Mouse (Mus musculus) left cerebral cortex, postnatal 25 days (tissue): ENCODE data around the gene Map10. TPM values are rescaled to one million over a fixed set of nuclear protein-coding genes. Genes with fewer than 3 reads are reported as not detected.

Source experiments
- DNase-seq, 2 experiments: peaks; one replicate each; pipeline ENCODE4 v3.0.0; 2022; ENCODE audit warnings: low spot score in 2 of 2, mixed read lengths in 1 of 2
- intact Hi-C: fragments of 180-260 bp; cut with DNase I; formaldehyde crosslinking; loops from one replicate; pipeline ENCODE4 v1.15.1; 2025
- total RNA-seq, 2 experiments: library from RNA; stranded (reverse); gene quantifications; 2 replicates each; pipeline ENCODE4 v1.2.3; 2021

Map10 gene
- total RNA-seq, 2 experiments from 2014 or later: 4.7 to 5.5 TPM

DNA sequence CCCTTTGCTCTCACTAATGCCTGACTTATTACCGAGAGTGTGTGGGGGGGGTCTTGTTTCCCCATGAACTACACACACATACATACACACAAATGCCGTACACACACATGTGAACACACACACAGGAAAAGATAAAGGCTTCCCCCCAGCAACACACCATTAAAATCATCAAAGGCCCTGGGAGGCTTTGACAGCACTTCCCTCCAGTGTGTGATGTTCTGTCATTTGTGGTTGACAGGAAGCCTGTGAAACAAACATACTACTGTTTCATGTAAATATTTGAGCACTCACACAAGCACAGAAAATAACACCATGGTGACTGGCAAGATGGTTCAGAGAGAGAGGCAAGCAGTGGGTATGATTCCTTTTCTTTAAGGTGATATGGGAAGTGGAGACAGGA, 2.4 kb upstream of the Map10 start:
- intact Hi-C loops: loop anchor here (5.0 kb wide), 1 partner anchor 95 kb away; no protein-coding TSS in a partner anchor
- no peak for DNase-seq

DNA sequence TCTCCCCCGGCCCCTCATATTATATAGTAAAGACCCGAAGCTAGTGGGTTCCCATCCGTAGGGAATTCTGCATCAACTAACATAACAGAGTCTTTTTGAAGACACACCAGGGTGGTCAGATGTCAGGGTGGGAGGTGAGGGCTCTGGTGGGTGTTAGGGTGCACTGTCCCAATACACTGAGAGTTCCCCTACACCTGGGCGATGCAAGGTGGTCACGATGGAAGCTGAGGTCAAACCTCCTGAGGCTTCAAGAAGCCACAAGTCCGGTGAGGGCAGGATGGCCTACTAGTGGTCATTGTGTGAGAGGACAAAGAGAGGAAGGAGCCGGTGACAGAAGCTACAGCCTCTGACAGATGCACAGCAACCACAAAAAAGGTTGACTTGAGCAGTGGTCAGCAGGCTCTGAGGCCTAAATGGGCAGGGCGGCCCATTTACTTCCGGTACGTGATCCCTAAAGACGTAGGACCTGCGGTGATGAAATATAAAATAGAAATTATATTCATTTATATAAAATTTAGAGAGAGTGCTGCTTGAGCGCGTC, 389 bp upstream of the Map10 start:
- intact Hi-C loops: loop anchor here (5.0 kb wide), 1 partner anchor 97 kb away; no protein-coding TSS in a partner anchor
- no peak for DNase-seq

DNA sequence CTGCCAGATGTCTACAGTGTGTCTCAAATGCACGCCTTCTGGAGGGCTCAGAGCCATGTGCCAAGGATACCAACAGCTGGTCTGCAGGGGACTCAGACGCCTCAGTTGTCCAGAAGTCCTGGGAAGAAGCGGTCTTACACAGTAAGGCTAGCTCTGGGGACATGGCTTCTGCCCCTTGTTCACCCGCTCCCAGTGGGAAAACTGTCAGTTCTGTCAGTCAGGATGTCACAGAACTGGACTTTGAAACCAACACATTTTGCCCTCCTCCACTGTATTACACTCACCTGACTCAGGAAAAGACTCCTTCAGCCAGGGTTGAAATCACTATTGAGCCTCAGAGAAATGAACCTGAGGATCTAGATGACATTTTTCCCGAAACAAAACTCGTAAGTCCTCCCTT, 802 bp downstream of the Map10 start:
- DNase-seq: no peak
- intact Hi-C loops: no loop called here

DNA sequence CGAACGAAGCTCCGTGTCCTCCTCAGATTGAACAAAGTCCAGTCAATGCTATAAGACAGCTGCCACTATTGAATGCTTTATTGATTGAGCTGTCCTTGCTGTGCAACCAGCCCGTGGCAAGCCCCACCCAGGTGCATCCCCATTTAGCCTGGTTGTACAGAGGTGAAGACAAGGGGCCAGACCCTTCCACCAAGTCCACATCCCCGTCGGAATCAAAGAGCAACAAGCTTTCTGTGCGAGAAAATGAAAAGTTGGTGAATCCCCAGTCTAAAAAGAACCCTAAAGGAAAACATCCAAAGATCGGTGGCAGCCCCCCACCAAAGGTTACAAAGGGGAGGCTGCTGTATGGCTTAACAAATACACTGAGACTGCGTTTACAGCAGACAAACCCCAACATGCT, 1.3 kb downstream of the Map10 start:
- intact Hi-C loops: no loop called here
- no peak for DNase-seq

DNA sequence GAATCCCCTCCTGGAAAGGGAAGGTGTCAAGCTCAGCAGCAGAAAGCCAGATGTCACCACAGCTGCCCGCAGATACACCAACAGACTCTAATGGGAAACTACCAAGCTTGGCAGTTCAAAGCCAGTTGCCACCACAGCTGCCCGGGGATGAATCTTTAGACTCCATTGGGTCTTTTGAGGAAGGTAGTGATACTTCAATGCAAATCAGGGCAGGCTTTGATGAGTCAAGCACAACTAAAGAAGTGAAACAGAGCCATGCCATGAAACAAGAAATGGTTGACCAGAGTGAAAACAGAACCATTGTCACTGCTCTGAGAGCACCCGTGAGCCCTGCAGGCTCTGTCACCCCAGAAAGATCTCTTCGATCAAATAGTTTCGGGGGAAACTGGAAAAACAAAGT, 1.8 kb downstream of the Map10 start:
- DNase-seq: no peak
- intact Hi-C loops: no loop called here

DNA sequence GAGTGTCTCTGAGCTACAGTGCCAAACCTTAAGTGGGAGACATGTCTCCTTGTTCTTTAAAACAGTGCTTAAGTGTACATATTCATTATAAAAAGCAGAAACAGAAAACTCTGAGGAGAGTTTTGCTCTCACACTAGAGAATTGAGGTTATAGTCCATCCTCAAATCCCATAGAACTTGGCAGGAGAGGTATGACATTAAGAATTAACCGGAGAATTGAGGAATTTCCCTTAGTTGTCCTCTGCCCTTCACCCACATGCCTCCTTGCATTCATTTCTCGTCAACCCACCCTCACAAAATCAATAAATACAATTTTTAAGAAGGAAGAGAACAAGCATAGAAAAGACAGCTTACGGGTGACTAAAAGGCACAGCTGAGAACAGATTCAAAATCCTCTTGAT, 6.2 kb downstream of the Map10 start:
- intact Hi-C loops: no loop called here

DNA sequence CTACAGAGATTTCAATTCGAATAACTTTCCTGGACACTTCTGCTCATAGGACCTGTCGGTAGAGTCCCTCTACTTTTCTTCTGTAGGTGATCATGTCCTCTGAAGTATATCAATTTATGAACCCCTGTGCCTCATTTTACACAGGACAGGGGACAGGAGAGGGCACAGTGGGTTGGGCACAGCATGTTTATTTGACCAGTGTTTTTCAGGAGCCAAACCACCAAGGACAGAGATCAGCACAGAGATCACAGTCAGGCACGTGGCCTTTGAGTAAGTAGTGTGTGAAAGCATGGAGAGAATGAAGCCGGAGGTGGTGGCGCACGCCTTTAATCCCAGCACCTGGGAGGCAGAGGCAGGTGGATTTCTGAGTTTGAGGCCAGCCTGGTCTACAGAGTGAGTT, 7.9 kb downstream of the Map10 start:
- DNase-seq: no peak
- intact Hi-C loops: no loop called here

More for the DNA sequence above, 6.2 kb downstream of the Map10 start:
- DNase-seq: no peak

DNA sequence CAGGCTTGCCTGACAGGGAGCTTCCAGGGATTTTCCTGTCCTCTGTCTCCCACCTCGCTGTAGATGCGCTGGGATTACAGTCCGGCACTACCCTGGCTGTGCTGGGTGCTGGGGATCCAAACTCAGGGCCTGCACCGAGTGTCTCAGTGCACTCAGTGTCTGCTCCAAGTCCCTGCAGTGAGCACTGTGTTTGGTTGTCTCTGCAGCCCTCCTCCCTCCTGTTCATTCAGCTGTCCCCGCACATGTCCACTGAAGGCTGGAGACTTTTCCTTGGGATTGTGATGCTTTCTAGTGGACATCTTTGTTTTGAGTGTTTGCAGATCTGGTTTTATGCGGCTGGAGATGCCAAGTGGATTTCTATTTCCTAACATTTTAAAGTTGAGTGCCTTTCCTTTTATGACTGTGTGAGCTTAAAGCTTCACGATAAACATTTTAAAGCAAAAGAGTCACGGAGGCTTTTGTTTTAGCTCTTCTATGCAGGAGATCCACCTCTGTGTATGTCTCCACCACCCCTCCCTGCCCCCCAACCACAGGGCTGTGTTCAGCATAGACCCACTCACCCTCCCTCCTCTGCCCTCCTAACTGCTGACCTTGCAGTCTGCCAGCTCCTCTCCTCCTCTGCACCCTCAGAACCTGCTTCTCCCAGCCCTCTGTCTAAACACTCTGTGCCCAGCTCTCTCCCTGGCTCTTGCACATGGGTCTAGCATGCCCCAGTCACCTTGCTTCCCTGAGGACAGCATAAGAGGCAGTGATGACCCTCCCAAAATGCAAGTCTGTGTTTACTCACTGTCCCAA, 9.4 kb downstream of the Map10 start:
- DNase-seq: no peak
- intact Hi-C loops: no loop called here

DNA sequence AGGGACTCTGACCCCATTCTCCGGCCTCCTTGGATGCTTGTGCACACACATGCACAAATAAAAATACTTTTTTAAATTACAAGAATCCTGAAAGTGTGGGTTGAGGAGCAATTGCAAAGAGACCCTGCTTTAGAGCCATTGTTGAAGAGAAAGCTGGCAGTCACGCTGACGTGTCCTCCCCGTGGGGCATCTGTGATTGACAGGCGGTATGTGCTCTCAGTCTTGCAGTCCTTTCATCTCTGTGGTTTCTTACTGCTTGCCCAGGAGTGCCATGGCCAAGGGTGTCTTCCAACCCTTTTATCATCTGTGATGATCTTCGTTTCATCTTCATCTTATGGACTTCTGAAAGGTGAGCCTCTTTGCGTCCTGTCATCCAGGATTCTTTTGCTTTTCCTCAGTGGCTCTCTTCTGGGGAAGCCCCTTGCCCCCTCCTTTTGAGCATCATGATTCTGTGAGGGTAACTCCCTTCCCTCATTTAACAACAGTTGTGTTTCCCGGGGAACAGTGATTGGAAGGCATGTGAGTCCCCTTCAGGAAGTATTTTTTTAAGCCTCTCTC, 11.3 kb downstream of the Map10 start:
- intact Hi-C loops: no loop called here
- DNase-seq: no peak

DNA sequence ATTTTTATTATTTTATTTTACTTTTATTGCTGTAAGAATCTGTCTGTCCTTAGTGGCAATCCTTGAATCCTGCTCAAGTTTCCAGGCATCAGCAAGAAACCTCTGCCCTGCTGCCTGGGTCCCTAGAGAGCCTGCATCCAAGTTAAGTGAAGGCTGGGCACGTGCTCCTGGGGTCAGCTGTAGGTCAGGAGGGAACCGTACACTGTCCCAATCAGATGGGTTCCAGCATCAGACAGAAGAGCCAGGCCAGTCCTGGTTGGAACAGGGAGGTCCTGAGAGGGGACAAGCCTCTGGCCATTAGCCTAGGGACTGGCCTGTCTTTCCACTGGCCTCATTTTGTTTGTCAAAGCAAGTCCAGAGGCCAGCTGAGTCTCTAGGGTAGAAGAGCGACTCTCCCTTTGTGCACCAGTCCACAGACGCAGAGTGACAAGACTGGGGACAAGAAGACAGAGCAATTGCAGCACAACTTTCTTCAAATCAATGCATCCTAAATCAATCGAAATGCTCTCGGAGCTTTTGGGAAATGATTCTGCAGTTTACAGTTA, 15.7 kb downstream of the Map10 start:
- DNase-seq: no peak
- intact Hi-C loops: no loop called here

DNA sequence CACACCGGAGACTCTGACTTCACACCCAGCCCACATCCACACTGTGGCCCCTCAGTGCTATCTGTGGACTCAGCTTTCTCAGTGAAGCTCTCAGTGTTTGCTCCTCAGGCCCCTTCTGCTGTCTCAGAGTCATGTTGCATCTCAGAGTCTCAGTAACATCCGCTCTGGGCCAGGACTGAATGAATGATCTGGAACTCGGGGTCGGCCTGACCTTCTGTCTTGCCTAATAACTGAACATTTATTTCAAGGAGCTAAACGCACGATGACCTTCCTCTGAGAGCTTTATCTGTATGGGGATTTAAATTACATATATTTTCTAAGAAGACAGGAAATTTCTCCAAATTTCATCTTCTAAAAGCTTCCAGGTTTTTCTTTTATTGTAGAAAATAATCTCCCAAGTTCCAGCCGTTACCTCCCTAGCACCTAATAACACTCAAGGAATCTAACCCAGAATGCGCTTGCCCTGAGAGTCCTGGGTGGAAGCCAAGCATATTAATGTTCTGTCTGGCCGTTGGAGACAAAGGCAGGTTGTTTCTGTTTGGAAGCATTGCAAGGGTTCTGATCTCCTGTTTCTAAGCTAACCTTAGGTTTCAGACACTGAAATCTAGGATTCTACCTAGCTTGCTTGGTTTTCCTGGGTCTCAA, 16.7 kb downstream of the Map10 start:
- intact Hi-C loops: no loop called here
- DNase-seq: no peak

DNA sequence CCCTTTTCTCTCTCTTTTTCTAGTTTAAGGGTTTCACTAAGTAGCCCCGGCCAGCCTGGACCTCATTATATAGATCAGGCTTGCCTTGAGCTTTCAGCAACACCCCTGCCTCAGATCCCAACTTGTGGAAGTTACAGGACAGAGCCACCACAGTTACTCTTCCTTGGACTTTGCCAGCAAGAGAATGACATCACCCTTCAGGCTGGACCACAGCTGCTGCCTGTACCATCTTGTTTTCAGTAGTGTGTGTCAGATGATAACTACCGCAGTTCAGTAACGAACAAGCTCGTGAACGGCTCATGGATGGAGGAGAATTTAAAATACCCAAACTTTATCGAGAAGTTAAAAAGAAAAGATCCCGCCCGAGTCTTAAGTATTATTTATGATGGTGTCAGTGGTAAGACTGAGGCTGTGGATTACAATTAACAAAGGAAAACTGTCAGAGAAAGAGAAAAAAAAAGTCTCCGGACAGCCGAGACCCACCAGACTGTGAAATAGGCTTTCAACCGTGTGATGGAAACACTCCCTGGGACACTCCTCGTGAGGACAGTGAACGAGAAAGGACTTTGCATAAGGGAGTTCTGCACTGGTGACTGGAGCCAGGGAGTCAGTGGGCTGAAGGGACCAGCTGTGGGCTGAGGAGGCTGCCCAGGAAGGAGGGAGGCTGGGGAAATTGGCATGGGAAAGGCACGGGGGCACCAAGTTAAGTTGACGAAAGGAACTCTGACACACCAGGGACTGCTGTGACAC, 20.7 kb downstream of the Map10 start:
- intact Hi-C loops: no loop called here
- no peak for DNase-seq

DNA sequence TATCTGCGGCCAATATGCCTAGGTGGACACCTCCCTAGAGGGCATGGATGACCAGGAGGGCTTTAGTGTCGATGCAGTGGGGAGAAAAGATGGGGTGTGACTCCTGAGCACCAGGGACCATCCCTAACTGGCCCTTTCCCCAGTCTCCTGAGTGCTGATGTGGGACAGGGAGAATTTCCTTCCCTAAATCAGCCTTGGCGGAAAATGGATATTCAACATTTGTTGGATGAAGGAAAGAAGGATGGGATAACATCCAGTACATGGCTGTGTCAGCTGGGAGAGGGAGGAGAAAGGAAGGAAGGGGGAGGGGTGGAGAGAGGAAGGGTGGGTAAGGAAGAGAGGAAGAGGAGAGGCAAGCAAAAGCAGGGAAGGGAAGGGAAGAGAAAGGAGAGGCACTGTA, 21.3 kb downstream of the Map10 start:
- intact Hi-C loops: no loop called here
- no peak for DNase-seq

DNA sequence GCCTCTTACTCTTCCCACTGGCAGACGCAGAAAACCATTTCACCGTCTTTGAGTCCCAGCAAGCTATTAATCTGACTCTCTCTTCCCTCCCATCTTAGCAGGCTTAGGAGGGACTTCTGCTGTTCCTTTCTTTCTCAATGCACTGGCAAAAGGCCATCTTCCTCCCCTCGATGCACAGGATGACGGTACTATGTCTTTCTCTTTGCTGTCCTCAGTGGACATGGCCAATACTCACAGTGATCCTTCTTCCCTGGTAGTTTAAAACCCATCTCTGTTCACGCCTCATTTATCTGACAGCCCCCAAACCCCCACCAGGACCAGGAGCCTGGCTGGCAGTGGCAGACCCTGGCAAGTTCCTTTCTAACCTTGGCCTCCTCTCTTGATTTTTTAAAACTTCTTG, 22.8 kb downstream of the Map10 start:
- DNase-seq: no peak
- intact Hi-C loops: no loop called here

DNA sequence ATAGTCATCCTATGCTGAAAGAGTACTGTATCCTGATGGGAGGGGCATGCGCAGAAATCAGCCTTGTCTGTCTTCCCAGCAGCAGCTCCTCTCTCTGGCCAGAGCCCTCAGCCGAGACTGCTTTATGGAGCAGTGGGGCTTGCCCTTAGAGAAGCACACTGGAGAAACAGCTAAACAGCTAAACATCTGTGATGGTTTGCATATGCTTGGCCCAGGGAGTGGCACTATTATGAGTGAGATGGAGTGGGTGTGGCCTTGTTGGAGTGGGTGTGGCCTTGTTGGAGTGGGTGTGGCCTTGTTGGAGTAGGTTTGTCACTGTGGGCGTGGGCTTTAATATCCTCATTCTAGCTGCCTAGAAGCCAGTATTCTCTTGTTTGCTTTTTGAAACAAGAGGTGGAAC, 23.6 kb downstream of the Map10 start:
- DNase-seq: no peak
- intact Hi-C loops: no loop called here

DNA sequence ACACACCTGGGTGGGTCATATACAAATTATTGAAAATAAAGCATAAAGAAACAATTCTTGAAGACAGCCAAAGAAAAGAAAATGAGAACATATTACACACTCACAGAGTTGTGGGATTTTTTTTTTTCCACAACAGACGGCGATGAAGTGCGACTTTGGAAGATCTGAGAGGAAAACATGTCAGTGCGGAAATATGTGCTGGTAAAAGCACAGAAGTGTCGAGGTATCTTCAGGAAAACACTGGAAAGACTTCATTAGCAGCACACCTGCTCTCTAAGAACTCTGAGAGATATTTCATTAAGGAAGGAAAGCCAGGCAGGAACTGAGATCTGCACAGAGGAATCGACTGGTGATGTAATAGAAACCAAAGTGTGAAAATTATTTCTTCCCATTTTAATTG, 26.3 kb downstream of the Map10 start:
- no peak for DNase-seq
- intact Hi-C loops: no loop called here

DNA sequence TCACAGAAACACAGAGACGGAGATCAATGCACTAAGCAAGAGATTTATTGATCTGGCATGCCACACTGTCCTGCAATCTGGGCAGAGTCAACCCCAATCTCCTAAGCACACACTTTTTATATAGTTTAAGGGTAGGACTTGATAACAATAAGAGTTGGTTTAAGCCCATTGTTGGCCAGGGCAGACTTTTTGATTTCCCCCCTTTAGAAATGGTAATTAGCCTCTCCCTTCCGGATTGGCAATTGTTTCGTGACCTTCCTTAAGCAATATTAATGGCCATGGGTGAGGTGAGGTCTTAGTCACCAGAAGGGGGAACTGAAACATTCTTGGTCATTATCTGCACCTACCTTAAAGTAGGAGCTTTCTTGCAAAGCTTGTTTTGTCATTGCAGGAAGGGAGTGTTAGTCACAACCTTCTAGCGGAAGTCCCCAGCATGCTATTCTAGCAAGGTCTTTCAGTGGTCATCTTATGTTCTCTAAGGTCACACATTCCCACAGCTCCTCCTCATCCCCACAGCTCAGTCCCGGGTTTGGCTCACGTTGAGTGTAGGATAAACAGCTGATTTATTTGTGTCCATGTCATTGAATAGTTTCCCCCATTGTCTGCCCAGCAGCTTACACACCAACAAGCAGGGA, 29.9 kb downstream of the Map10 start:
- DNase-seq: no peak
- intact Hi-C loops: no loop called here

DNA sequence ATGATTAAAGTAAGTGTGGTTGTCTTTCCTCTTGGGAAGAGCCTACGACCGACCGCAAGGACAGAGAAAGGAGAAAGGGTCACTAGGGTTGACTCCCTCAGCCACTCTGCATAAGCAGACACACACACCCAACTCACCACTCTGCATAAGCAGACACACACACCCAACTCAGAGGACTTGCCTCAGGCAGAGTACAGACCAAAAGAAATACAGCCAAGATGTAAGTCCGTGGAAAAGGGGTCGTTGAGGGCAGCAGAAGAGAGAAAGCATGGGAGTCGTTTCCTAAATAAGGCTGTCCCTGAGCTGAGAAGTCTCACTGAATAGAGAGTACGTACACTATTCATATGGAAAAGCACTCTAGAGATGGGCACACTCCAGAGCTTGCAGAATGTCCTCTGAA, 30.8 kb downstream of the Map10 start:
- no peak for DNase-seq
- intact Hi-C loops: no loop called here

DNA sequence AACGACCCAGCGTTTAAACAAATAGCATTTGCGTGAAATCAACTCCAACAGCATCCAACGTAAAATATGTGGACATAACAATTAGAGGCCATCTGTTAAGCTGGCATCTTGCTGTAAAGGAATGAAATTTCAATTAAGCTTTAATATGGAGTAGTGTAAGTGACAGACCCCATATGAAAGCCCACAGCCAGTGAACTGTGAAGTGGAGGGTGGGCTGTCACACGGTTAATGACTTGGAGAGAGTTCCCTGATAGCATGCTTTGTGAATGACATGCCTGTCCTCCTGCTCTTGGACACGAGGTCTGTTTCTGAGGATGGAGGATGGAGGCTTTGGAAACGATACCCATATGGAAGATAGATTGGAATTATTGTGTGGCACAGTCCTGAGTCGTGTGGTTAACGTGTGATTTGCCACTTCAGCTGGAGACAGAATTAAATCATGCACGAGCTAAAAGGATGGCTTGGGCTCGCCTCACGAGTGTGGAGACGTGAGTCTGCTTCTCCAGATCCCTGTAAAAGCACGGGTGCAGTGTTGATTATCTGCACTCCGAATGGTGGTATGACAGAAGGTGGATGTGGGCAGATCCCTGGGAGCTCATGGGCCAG, 33.4 kb downstream of the Map10 start:
- intact Hi-C loops: no loop called here
- no peak for DNase-seq
